Mouse (Mus musculus): Measurements from ENCODE around the gene Ddah2. TPM values are rescaled to one million over a fixed set of nuclear protein-coding genes. Genes with fewer than 3 reads are reported as not detected.

Gene Ddah2
- polyA plus RNA-seq, 1 experiment from 2014 or later: 614 TPM

DNA sequence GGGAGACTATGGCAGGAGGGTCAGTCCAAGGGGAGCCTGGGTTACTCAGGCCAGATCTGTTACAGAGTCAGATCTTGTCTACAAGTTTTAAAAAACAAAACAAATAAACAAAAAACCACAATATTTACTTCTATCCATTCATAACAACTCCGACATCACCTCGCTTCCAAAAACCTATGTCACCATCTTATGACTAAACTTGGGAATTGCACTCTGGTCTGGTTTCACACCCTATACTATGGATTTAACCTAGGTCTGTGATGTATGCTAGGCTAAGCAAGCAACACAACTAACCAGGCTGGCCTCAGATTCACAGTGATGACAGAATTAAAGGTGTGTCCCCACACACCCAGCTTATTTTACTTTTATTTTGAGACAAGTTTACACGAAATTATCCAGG, 47.7 kb downstream of the Ddah2 start:
- H3K27ac ChIP-seq (ENCODE audit: low read depth, low read length): no peak overlapping the region

DNA sequence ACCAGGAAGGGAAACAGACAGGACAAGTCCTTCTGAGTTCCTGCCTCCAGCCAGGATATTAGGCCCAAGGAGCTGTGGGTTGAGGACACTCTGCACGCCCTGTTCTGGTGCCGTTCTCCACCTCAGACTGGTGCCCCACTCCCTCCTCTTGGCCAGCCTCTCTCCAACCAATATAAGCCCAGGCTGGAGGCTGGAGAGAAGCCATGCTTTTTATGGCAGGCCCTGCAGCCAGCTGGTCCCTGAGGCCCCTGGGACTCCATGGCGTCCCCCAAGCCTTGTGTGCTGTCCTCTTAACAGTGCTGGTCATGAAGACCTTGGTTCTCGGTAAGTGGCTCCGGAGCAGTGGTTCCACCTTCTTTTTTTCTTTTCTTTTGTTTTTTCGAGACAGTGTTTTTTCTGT, 49.3 kb downstream of the Ddah2 start, which contains the start of gene Ly6g5c:
Gene Ly6g5c (plus strand): TSS at position 183 of the 400 bp plus-strand sequence.
- ATAC-seq (ENCODE audit: low FRiP score) (no peak), DNase-seq (ENCODE audit: low spot score) (no peak)
- Histone ChIP-seq H3K4me1 (replicated peaks; ENCODE audit: control insufficient read depth, insufficient read depth, low read length) (no peaks in the 10 kb centered on the region), H3K9me3 (ENCODE audit: control insufficient read depth, low read length) (no peaks in the 10 kb centered on the region), H3K27ac (ENCODE audit: low read depth, low read length) (no peak within 1 kb of the TSS), H3K9ac (ENCODE audit: low read depth, low read length) (no peak within 1 kb of the TSS), H3K4me3 (ENCODE audit: low read depth, low read length) (no peak within 1 kb of the TSS), H3K4me2 (replicated peaks; ENCODE audit: low read depth, low read length) (no peak within 1 kb of the TSS), H3K36me3 (ENCODE audit: control insufficient read depth, insufficient read depth, low read length) (no peaks in the 10 kb centered on the region), H3K27me3 (ENCODE audit: control insufficient read depth, insufficient read depth, low read length) (no peaks in the 10 kb centered on the region)
- 89% methylated on average over 6 of the region's 6 CpGs for WGBS

More for the DNA sequence above, 47.7 kb downstream of the Ddah2 start:
- ATAC-seq (ENCODE audit: low FRiP score) (no peak; the same call in 1 of the 2 replicates), DNase-seq (ENCODE audit: low spot score) (no peak)
- H3K4me2 ChIP-seq (replicated peaks; ENCODE audit: low read depth, low read length): no peak overlapping the region
- 58% methylated on average over 3 of the region's 3 CpGs for WGBS
- H3K36me3 ChIP-seq (ENCODE audit: control insufficient read depth, insufficient read depth, low read length): peaks cover 2% of the 10 kb centered on the region; the same call in 1 of the 2 replicates
- H3K4me1 ChIP-seq (replicated peaks; ENCODE audit: control insufficient read depth, insufficient read depth, low read length): no peaks in the 10 kb centered on the region
- no peaks in the 10 kb centered on the region for H3K27me3 ChIP-seq (ENCODE audit: control insufficient read depth, insufficient read depth, low read length)
- H3K9ac ChIP-seq (ENCODE audit: low read depth, low read length): peak overlapping the region; percentile 60; the same call in 1 of the 2 replicates
- H3K9me3 ChIP-seq (ENCODE audit: control insufficient read depth, low read length): no peaks in the 10 kb centered on the region
- H3K4me3 ChIP-seq (ENCODE audit: low read depth, low read length): peak overlapping the region; percentile 12; the same call in 1 of the 2 replicates

Other genes starting within 250 kb of the Ddah2 start
- 21.7 and 22.7 TPM in 2 replicates for gene Stk19, start 222.1 kb upstream of the Ddah2 start, polyA plus RNA-seq (2014; fragmentation: Nextera tagmentation; extraction: Ambion mirVana)
- gene Dxo, start 222.0 kb upstream of the Ddah2 start, polyA plus RNA-seq (2014; fragmentation: Nextera tagmentation; extraction: Ambion mirVana): 58.6 and 64.9 TPM in 2 replicates
- 26.9 and 29.9 TPM in 2 replicates for gene Skiv2l, start 208.8 kb upstream of the Ddah2 start, polyA plus RNA-seq (2014; fragmentation: Nextera tagmentation; extraction: Ambion mirVana)
- 117 and 138 TPM in 2 replicates for gene Nelfe, start 208.6 kb upstream of the Ddah2 start, polyA plus RNA-seq (2014; fragmentation: Nextera tagmentation; extraction: Ambion mirVana)
- 1.0 and 2.1 TPM in 2 replicates for gene Cfb, start 196.5 kb upstream of the Ddah2 start, polyA plus RNA-seq (2014; fragmentation: Nextera tagmentation; extraction: Ambion mirVana)
- 2.9 and 3.2 TPM in 2 replicates for gene Zbtb12, start 179.6 kb upstream of the Ddah2 start, polyA plus RNA-seq (2014; fragmentation: Nextera tagmentation; extraction: Ambion mirVana)
- gene Gm20547, start 177.0 kb upstream of the Ddah2 start, polyA plus RNA-seq (2014; fragmentation: Nextera tagmentation; extraction: Ambion mirVana): not detected in 2 replicates
- 0.64 and 1.2 TPM in 2 replicates for gene C2, start 160.8 kb upstream of the Ddah2 start, polyA plus RNA-seq (2014; fragmentation: Nextera tagmentation; extraction: Ambion mirVana)
- 57.4 and 70.1 TPM in 2 replicates for gene Ehmt2, start 160.6 kb upstream of the Ddah2 start, polyA plus RNA-seq (2014; fragmentation: Nextera tagmentation; extraction: Ambion mirVana)
- 0.12 and 0.29 TPM in 2 replicates for gene Slc44a4, start 144.6 kb upstream of the Ddah2 start, polyA plus RNA-seq (2014; fragmentation: Nextera tagmentation; extraction: Ambion mirVana)
- gene Neu1, start 127.8 kb upstream of the Ddah2 start, polyA plus RNA-seq (2014; fragmentation: Nextera tagmentation; extraction: Ambion mirVana): 12.9 and 14.5 TPM in 2 replicates
- 0.15 TPM in 1 of 2 replicates, not detected in the other for gene Hspa1b, start 99.8 kb upstream of the Ddah2 start, polyA plus RNA-seq (2014; fragmentation: Nextera tagmentation; extraction: Ambion mirVana)
- 0.49 TPM in 1 of 2 replicates, not detected in the other for gene Gm20481, start 89.1 kb upstream of the Ddah2 start, polyA plus RNA-seq (2014; fragmentation: Nextera tagmentation; extraction: Ambion mirVana)
- 0.93 and 1.4 TPM in 2 replicates for gene Hspa1a, start 86.9 kb upstream of the Ddah2 start, polyA plus RNA-seq (2014; fragmentation: Nextera tagmentation; extraction: Ambion mirVana)
- gene Hspa1l, start 86.3 kb upstream of the Ddah2 start, polyA plus RNA-seq (2014; fragmentation: Nextera tagmentation; extraction: Ambion mirVana): 0.93 and 1.2 TPM in 2 replicates
- 188 and 207 TPM in 2 replicates for gene Lsm2, start 77.2 kb upstream of the Ddah2 start, polyA plus RNA-seq (2014; fragmentation: Nextera tagmentation; extraction: Ambion mirVana)
- 69.1 and 71.7 TPM in 2 replicates for gene Vars, start 58.0 kb upstream of the Ddah2 start, polyA plus RNA-seq (2014; fragmentation: Nextera tagmentation; extraction: Ambion mirVana)
- gene Vwa7, start 42.5 kb upstream of the Ddah2 start, polyA plus RNA-seq (2014; fragmentation: Nextera tagmentation; extraction: Ambion mirVana): 0.10 and 0.36 TPM in 2 replicates
- 3.0 and 4.0 TPM in 2 replicates for gene Sapcd1, start 31.0 kb upstream of the Ddah2 start, polyA plus RNA-seq (2014; fragmentation: Nextera tagmentation; extraction: Ambion mirVana)
- 3.1 and 4.2 TPM in 2 replicates for gene Msh5, start 12.3 kb upstream of the Ddah2 start, polyA plus RNA-seq (2014; fragmentation: Nextera tagmentation; extraction: Ambion mirVana)
- gene Clic1, start 9.1 kb upstream of the Ddah2 start, polyA plus RNA-seq (2014; fragmentation: Nextera tagmentation; extraction: Ambion mirVana): 45.6 and 85.1 TPM in 2 replicates
- 0.19 TPM in 1 of 2 replicates, not detected in the other for gene Ly6g6c, start 6.4 kb downstream of the Ddah2 start, polyA plus RNA-seq (2014; fragmentation: Nextera tagmentation; extraction: Ambion mirVana)
- gene Mpig6b, start 7.1 kb downstream of the Ddah2 start, polyA plus RNA-seq (2014; fragmentation: Nextera tagmentation; extraction: Ambion mirVana): 0.66 and 1.1 TPM in 2 replicates
- gene Ly6g6e, start 17.9 kb downstream of the Ddah2 start, polyA plus RNA-seq (2014; fragmentation: Nextera tagmentation; extraction: Ambion mirVana): 0.42 and 0.50 TPM in 2 replicates
- gene Ly6g6d, start 19.0 kb downstream of the Ddah2 start, polyA plus RNA-seq (2014; fragmentation: Nextera tagmentation; extraction: Ambion mirVana): 1.0 and 2.7 TPM in 2 replicates
- gene Ly6g6f, start 26.6 kb downstream of the Ddah2 start, polyA plus RNA-seq (2014; fragmentation: Nextera tagmentation; extraction: Ambion mirVana): 0.29 and 0.52 TPM in 2 replicates
- gene Abhd16a, start 30.2 kb downstream of the Ddah2 start, polyA plus RNA-seq (2014; fragmentation: Nextera tagmentation; extraction: Ambion mirVana): 40.2 and 45.1 TPM in 2 replicates
- gene Ly6g5c, start 49.2 kb downstream of the Ddah2 start, polyA plus RNA-seq (2014; fragmentation: Nextera tagmentation; extraction: Ambion mirVana): not detected in 2 replicates
- gene Ly6g5b, start 56.4 kb downstream of the Ddah2 start, polyA plus RNA-seq (2014; fragmentation: Nextera tagmentation; extraction: Ambion mirVana): 0.89 and 0.96 TPM in 2 replicates
- gene Gpank1, start 62.4 kb downstream of the Ddah2 start, polyA plus RNA-seq (2014; fragmentation: Nextera tagmentation; extraction: Ambion mirVana): 22.5 and 29.7 TPM in 2 replicates
- 299 and 310 TPM in 2 replicates for gene Csnk2b, start 63.0 kb downstream of the Ddah2 start, polyA plus RNA-seq (2014; fragmentation: Nextera tagmentation; extraction: Ambion mirVana)
- 8.4 and 9.2 TPM in 2 replicates for gene D17H6S53E, start 67.3 kb downstream of the Ddah2 start, polyA plus RNA-seq (2014; fragmentation: Nextera tagmentation; extraction: Ambion mirVana)
- 0.34 and 0.49 TPM in 2 replicates for gene Apom, start 73.0 kb downstream of the Ddah2 start, polyA plus RNA-seq (2014; fragmentation: Nextera tagmentation; extraction: Ambion mirVana)
- 105 and 117 TPM in 2 replicates for gene Bag6, start 76.1 kb downstream of the Ddah2 start, polyA plus RNA-seq (2014; fragmentation: Nextera tagmentation; extraction: Ambion mirVana)
- gene Prrc2a, start 105.9 kb downstream of the Ddah2 start, polyA plus RNA-seq (2014; fragmentation: Nextera tagmentation; extraction: Ambion mirVana): 167 and 205 TPM in 2 replicates
- 6.1 and 8.4 TPM in 2 replicates for gene Aif1, start 117.0 kb downstream of the Ddah2 start, polyA plus RNA-seq (2014; fragmentation: Nextera tagmentation; extraction: Ambion mirVana)
- gene Lst1, start 129.4 kb downstream of the Ddah2 start, polyA plus RNA-seq (2014; fragmentation: Nextera tagmentation; extraction: Ambion mirVana): 5.6 and 9.8 TPM in 2 replicates
- gene Ltb, start 135.4 kb downstream of the Ddah2 start, polyA plus RNA-seq (2014; fragmentation: Nextera tagmentation; extraction: Ambion mirVana): 0.22 and 0.32 TPM in 2 replicates
- gene Tnf, start 143.0 kb downstream of the Ddah2 start, polyA plus RNA-seq (2014; fragmentation: Nextera tagmentation; extraction: Ambion mirVana): not detected in 2 replicates
- gene Lta, start 146.3 kb downstream of the Ddah2 start, polyA plus RNA-seq (2014; fragmentation: Nextera tagmentation; extraction: Ambion mirVana): not detected in 2 replicates
- 0.36 and 0.43 TPM in 2 replicates for gene Gm16181, start 161.8 kb downstream of the Ddah2 start, polyA plus RNA-seq (2014; fragmentation: Nextera tagmentation; extraction: Ambion mirVana)
- 14.7 and 16.8 TPM in 2 replicates for gene Atp6v1g2, start 174.6 kb downstream of the Ddah2 start, polyA plus RNA-seq (2014; fragmentation: Nextera tagmentation; extraction: Ambion mirVana)
- gene Nfkbil1, start 176.8 kb downstream of the Ddah2 start, polyA plus RNA-seq (2014; fragmentation: Nextera tagmentation; extraction: Ambion mirVana): 2.3 and 3.7 TPM in 2 replicates
- 633 and 640 TPM in 2 replicates for gene Ddx39b, start 182.7 kb downstream of the Ddah2 start, polyA plus RNA-seq (2014; fragmentation: Nextera tagmentation; extraction: Ambion mirVana)
- 42.9 and 43.2 TPM in 2 replicates for gene H2-D1, start 203.7 kb downstream of the Ddah2 start, polyA plus RNA-seq (2014; fragmentation: Nextera tagmentation; extraction: Ambion mirVana)

Measured in hindbrain, embryonic 11.5 days (tissue).